Mouse (Mus musculus) lung, postnatal 0 days (tissue): Measurements from ENCODE around the gene Lrrfip2. TPM values are rescaled to one million over a fixed set of nuclear protein-coding genes. Genes with fewer than 3 reads are reported as not detected.

ENCODE experiments used
- ATAC-seq: fragments of 200-750 bp; cut with Nextera tagmentation; 2 replicates; pipeline ENCODE4 v1.8.0; 2017; ENCODE audit warnings: moderate library complexity
- DNase-seq: peaks from one replicate; pipeline ENCODE4 v3.0.0-alpha.2; 2016; ENCODE audit warnings: low spot score
- H3K27ac ChIP-seq: fragments of 300-500 bp; sonication (generic); 2 replicates; pipeline ENCODE4 v1.5.1; 2014; ENCODE audit warnings: antibody characterized with exemption, mild to moderate bottlenecking, low read length, mixed read lengths
- H3K27me3 ChIP-seq: fragments of 300-500 bp; sonication (generic); replicated peaks from 2 replicates; pipeline ENCODE4 v1.6.1; 2014; ENCODE audit warnings: low read length, mixed read lengths; ENCODE audit not compliant: insufficient read depth
- H3K36me3 ChIP-seq: fragments of 300-500 bp; sonication (generic); 2 replicates; pipeline ENCODE4 v1.6.1; 2014; ENCODE audit warnings: low read length, mixed read lengths; ENCODE audit not compliant: insufficient read depth
- H3K4me1 ChIP-seq: fragments of 300-500 bp; sonication (generic); 2 replicates; pipeline ENCODE4 v1.6.1; 2014; ENCODE audit warnings: antibody characterized with exemption, low read depth, low read length, mixed read lengths; ENCODE audit not compliant: insufficient read depth
- H3K4me2 ChIP-seq: fragments of 300-500 bp; sonication (generic); replicated peaks from 2 replicates; pipeline ENCODE4 v1.6.1; 2014; ENCODE audit warnings: low read depth, mild to moderate bottlenecking, low read length, moderate library complexity, mixed read lengths
- H3K4me3 ChIP-seq: fragments of 300-500 bp; sonication (generic); 2 replicates; pipeline ENCODE4 v1.5.1; 2014; ENCODE audit warnings: low read depth, low read length
- H3K9ac ChIP-seq: fragments of 300-500 bp; sonication (generic); replicated peaks from 2 replicates; pipeline ENCODE4 v1.6.1; 2014; ENCODE audit warnings: low read depth, mild to moderate bottlenecking
- H3K9me3 ChIP-seq: fragments of 300-500 bp; sonication (generic); 2 replicates; pipeline ENCODE4 v1.6.1; 2016; ENCODE audit warnings: low read length, mixed read lengths
- CTCF ChIP-seq: IDR thresholded peaks from 2 replicates; pipeline ENCODE4 v1.5.1; 2016; ENCODE audit warnings: antibody characterized with exemption, mild to moderate bottlenecking
- EP300 ChIP-seq: IDR thresholded peaks from 2 replicates; pipeline ENCODE4 v1.6.1; 2016; ENCODE audit warnings: antibody characterized with exemption, mild to moderate bottlenecking, control low read depth
- WGBS: fragments of 180-500 bp; shearing (Covaris S2); extraction: QIAGEN DNeasy Blood & Tissue Kit; methylation state at CpG from one replicate; pipeline ENCODE4 v1.1.7; 2014; 5-methylcytosine and 5-hydroxymethylcytosine counted together
- polyA plus RNA-seq: library from polyadenylated mRNA; unstranded; fragments of >200 nt; fragmentation: Nextera tagmentation; extraction: Ambion mirVana; gene quantifications from 2 replicates; pipeline ENCODE4 v1.2.1, GENCODE M21; 2015

The Lrrfip2 gene
- polyA plus RNA-seq, 1 experiment from 2014 or later = 54.2 TPM

DNA sequence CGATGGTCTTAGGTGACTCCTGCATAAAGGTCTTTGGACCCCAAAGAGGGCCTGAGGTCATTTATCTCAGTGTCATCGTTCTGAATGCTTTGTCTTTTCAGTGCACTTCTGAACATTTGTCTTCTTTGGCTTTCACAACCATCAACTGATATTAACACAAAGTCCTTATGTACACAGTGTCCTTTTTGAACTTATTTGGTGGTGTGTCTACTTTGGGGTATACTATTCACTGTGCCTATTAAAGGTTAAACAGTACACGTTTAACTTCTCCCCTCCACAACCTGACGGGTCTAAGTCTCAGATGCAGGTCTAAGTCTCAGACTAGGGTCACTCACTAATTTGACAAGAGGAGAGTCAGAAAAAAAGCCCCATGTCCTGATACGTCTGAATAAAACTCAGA, 153.2 kb downstream of the Lrrfip2 start:
- no peak for TF ChIP-seq CTCF
- TF ChIP-seq EP300 = no peak

DNA sequence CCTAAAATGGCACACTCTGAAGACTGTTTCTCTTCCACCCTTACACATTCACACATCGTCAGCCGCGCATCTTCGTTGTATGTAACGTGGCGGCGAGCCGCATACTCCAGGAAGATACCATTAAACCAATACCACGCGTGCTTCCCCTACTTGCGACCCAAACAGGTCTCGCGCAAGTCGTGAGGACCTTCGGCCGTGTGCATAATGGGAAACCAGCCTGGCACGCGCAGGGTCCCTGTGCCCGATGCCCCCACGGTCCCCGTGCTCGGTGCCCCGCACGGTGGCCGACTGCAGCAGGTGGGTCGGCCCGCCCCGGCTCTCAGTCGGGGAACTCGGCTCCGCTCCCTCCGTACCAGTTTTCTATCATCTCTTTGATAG, 153.7 kb downstream of the Lrrfip2 start:
- H3K4me1 ChIP-seq = peaks cover 26% of the 10 kb centered on the region; the same call in 1 of the 2 replicates
- peak overlapping the region; percentile 73 for H3K4me2 ChIP-seq
- DNase-seq = peak; percentile 60
- peak overlapping the region; percentile 65 for H3K9ac ChIP-seq
- TF ChIP-seq EP300 (no peak), CTCF (no peak)
- H3K36me3 ChIP-seq = no peaks in the 10 kb centered on the region
- no peaks in the 10 kb centered on the region for H3K27me3 ChIP-seq
- ATAC-seq = peak; percentile 47
- H3K27ac ChIP-seq = peak overlapping the region; percentile 88
- peak overlapping the region; percentile 64 for H3K4me3 ChIP-seq
- 0% methylated on average over 32 of the region's 32 CpGs for WGBS
- H3K9me3 ChIP-seq = no peaks in the 10 kb centered on the region

More for the DNA sequence above, 153.2 kb downstream of the Lrrfip2 start:
- peaks cover 26% of the 10 kb centered on the region; the same call in 1 of the 2 replicates for H3K4me1 ChIP-seq
- H3K27me3 ChIP-seq = no peaks in the 10 kb centered on the region
- no peaks in the 10 kb centered on the region for H3K36me3 ChIP-seq
- peak overlapping the region; percentile 64 for H3K4me3 ChIP-seq
- ATAC-seq (no peak), DNase-seq (no peak)
- peak overlapping the region; percentile 88 for H3K27ac ChIP-seq
- no peaks in the 10 kb centered on the region for H3K9me3 ChIP-seq
- H3K9ac ChIP-seq = peak overlapping the region; percentile 65; the same call in 1 of the 2 replicates
- 6% methylated on average over 5 of the region's 5 CpGs for WGBS
- peak overlapping the region; percentile 73 for H3K4me2 ChIP-seq

DNA sequence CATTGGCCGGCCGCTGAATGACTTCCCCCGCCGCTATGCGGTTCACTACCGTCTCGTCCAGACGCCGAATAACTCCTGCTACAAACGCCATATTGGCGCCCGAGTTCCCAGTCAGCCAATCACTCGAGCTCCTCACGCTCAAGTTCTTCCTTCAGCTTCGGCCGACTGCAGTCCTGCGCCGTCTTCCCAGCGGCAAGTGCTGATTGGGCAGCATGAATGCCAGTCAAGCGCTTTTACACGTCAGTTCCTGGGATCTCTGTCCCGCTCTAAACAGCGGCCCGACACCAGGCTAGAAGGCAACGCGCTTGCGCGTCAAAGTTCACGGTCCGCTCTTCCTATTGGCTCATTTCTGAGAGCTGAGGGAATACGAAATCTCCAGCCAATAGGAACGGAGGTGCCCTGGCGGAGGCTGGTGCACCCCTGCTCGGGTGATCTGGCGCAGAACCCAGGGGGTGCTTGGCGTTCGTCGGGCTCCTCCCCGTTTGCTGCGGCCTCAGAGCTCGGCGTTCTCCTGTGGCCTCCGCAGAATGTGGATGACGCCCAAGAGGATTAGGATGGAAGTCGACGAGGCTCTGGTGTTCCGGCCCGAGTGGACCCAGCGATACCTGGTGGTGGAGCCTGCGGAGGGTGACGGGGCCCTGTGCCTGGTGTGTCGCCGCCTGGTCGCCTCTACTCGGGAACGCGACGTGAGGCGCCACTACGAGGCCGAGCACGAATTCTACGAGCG, 154.2 kb downstream of the Lrrfip2 start, which contains the start of the genes Mlh1 and Epm2aip1:
Gene Mlh1 (minus strand): TSS at position 358 of the 727 bp plus-strand sequence.
Gene Epm2aip1 (plus strand): TSS at position 496 of the 727 bp plus-strand sequence.
- TF ChIP-seq EP300 (no peak), CTCF (no peak; the same call in 1 of the 2 replicates)
- Histone ChIP-seq H3K4me1 (peaks cover 26% of the 10 kb centered on the region; the same call in 1 of the 2 replicates), H3K4me3 (peak within 1 kb of the TSS; percentile 64), H3K9me3 (no peaks in the 10 kb centered on the region), H3K27me3 (no peaks in the 10 kb centered on the region), H3K9ac (peak within 1 kb of the TSS; percentile 89), H3K4me2 (peak within 1 kb of the TSS; percentile 73), H3K27ac (peak within 1 kb of the TSS; percentile 98), H3K36me3 (no peaks in the 10 kb centered on the region)
- ATAC-seq = peak; percentile 97
- DNase-seq = peak; percentile 100
- under 1% methylated on average over 63 of the region's 64 CpGs for WGBS

DNA sequence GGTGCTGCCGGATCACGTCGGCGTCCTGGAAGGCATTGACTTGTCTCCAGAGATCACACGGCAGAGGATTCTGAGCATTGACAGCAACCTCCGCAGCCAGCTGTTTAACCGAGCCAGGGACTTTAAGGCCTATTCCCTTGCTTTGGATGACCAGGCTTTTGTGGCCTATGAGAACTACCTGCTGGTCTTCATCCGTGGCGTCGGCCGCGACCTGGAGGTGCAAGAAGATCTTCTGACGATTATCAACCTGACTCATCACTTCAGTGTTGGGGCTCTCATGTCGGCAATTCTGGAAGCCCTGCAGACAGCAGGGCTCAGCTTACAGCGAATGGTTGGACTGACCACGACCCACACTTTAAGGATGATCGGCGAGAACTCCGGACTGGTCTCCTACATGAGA, 155.0 kb downstream of the Lrrfip2 start:
- Histone ChIP-seq H3K9me3 (no peaks in the 10 kb centered on the region), H3K4me3 (peak overlapping the region; percentile 64), H3K27ac (peak overlapping the region; percentile 98), H3K4me2 (peak overlapping the region; percentile 70), H3K4me1 (peaks cover 26% of the 10 kb centered on the region; the same call in 1 of the 2 replicates), H3K9ac (peak overlapping the region; percentile 89), H3K27me3 (no peaks in the 10 kb centered on the region), H3K36me3 (no peaks in the 10 kb centered on the region)
- DNase-seq (no peak), ATAC-seq (no peak)
- 1% methylated on average over 19 of the region's 19 CpGs for WGBS
- no peak for TF ChIP-seq EP300
- TF ChIP-seq CTCF = no peak

DNA sequence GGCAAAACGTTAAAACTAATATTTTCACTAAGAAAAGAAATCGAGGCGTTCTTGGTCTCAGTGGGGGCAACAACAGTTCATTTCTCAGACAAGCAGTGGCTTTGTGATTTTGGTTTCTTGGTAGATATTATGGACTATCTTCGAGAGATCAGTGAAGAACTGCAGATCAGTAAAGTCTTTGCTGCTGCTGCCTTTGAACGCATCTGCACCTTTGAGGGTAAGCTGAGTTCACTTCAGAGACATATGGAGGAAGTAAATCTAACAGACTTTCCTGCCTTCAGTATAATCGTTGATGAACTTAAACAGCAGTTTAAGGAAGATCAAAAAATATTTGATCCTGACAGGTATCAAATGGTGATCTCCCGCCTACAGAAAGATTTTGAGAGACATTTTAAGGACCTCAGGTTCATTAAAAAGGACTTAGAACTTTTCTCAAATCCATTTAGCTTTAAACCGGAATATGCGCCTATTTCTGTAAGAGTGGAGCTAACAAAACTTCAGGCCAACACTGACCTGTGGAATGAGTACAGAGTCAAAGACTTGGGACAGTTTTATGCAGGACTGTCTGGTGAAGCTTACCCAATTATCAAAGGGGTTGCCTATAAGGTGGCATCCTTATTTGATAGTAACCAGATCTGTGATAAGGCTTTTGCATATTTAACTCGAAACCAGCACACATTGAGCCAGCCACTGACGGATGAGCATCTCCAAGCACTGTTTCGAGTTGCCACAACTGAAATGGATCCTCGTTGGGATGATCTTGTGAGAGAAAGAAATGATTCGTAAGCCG, 155.8 kb downstream of the Lrrfip2 start:
- 51% methylated on average over 15 of the region's 15 CpGs for WGBS
- Histone ChIP-seq H3K9ac (peak overlapping the region; percentile 89), H3K4me2 (peak overlapping the region; percentile 70), H3K9me3 (no peaks in the 10 kb centered on the region), H3K36me3 (no peaks in the 10 kb centered on the region), H3K4me3 (peak overlapping the region; percentile 64), H3K4me1 (peaks cover 26% of the 10 kb centered on the region; the same call in 1 of the 2 replicates), H3K27ac (no peak overlapping the region), H3K27me3 (no peaks in the 10 kb centered on the region)
- TF ChIP-seq CTCF (no peak), EP300 (no peak)
- no peak for ATAC-seq
- DNase-seq = no peak

DNA sequence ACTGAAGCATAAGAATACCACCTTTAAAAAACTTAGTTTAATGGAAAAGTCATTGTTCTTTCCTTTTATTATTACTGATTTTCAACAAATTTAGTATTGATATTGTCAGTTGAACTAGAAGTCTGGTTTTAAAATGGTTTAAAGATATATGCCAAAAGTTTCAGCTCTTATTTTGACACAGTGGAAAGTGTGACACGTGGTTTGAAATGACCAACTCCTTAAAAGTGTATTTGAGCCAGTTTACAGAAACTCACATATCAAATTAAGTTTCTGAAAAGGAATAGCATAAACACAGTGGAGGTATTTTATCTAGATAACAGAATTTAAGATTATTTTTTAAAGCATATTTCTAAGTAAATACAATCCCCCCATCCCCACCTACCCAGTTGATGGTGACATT, 156.6 kb downstream of the Lrrfip2 start:
- Histone ChIP-seq H3K27me3 (no peaks in the 10 kb centered on the region), H3K9ac (no peak overlapping the region), H3K27ac (no peak overlapping the region), H3K36me3 (no peaks in the 10 kb centered on the region), H3K4me3 (no peak overlapping the region), H3K4me2 (peak overlapping the region; percentile 70; the same call in 1 of the 2 replicates), H3K4me1 (peaks cover 26% of the 10 kb centered on the region; the same call in 1 of the 2 replicates), H3K9me3 (no peaks in the 10 kb centered on the region)
- no peak for ATAC-seq
- TF ChIP-seq CTCF (no peak), EP300 (no peak)
- DNase-seq = no peak
- 47% methylated on average over 1 of the region's 1 CpGs for WGBS
